Mouse (Mus musculus): ENCODE measurements around the gene Pwwp2a. TPM values are rescaled to one million over a fixed set of nuclear protein-coding genes. Genes with fewer than 3 reads are reported as not detected.

The Pwwp2a gene
- total RNA-seq (2021): 10 to 100 TPM; 69.4 to 77.8 TPM

DNA sequence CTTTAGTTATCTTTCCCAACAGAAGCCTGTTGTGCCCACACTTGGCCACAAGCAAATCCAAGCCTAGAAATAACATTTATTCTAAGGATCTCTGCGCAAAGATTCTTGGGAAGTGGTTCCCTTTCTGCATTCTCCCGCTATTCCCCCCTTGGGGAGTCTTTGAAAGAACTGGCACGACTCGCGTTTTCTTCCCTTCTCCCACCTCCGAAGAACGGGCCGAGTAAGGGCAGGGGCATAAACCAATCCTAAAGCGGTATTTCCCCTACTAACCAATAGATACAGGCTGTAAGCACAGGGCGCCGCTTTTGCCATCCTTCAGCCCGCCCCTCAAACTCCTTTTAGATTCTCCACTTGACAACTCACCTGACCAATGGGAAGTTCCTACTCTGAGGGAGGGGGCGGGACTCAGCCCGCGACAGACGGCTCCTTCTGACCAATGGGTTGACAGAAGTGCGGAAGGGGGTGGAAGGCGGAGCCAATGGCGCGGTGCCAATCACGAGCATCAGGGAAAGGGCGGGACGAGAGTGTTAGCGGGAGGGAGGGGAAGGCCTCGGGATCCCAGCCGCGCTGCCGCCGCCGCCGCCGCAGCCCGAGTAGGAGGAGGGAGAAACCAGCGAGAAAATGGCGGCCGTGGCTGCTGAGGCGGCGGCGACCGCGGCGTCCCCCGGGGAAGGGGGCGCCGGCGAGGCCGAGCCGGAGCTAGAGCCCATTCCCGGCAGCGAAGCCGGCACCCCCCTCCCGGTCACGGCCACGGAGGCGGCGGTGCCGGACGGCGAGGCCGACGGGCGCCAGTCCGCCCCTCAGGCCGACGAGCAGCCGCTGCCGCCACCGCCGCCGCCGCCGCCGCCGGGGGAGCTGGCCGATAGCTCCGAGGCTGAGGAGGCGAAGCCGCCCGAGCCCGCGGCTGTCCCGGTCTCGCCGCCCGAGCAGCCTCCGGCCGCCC lies at the start of gene Pwwp2a:
TSS of gene Pwwp2a (plus strand) at position 527 of the 943 bp plus-strand sequence.
- peak; percentile 99 for DNase-seq

DNA sequence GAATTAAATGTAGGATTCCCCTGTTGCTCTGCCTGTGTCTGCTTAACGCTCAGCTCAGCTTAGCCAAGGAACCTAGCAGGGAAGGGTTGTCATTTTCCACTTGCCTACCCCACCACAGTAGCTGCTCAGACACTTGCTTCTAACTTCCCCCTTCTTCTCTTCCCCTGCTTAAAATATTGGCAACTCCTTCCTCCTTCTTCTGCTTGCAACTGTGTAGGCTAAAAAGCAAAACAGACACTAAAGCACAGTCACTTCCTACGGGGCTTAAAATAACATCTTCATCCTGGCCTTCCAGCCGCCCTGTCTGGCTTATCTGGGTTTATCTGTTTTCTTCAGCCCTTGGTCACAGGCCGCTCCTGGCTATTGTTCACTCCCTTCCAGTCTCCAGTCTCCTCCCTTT lies 49.2 kb upstream of the Pwwp2a start:
- DNase-seq: no peak

DNA sequence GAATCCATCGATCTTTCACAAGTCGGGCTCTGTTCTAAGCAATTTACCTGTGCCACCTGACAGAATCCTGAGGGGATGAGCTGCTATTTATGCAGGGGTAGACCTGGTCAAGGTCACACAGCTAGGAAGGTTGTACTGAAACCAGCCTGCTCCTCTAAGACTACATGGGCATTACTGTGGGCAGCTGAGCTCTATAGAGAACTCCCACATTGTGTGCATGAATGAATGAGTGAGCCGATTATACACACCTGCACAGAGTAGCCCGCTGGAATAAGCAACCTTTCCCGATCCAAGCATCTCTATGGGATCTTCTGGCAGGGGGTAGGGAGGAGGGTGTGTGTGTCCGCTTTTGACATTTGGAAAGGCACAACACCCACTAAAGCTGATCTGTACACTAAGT lies 48.6 kb upstream of the Pwwp2a start:
- DNase-seq: no peak

- peak; percentile 40 to 44 for DNase-seq
Measured at GRCm38 (mm10) chr11:43633658-43634401, 48.0 kb upstream of the Pwwp2a start.

- peak in 1 of 2 experiments; percentile 23 for DNase-seq
Measured at GRCm38 (mm10) chr11:43636761-43637160, 45.0 kb upstream of the Pwwp2a start.

DNA sequence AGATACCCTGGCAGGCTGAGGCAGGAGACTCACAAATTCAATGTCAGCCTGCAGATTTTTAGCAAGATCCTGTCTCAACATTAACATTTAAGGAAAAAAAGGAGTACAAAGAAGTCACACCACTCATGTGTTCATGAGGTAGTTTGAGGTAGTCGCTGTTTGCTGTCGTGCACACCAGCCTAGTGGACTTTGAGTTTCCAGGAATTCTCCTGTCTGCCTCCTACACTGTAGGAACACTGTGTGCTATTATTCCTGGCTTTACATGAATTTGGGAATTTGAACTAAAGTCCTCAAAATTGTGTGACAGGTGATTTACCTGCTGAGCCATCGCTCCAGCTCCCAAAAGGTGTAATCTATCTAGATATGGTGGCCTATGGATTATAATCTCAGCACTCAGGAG lies 43.3 kb upstream of the Pwwp2a start:
- no peak for DNase-seq

- DNase-seq: peak; percentile 64 to 73
Measured at GRCm38 (mm10) chr11:43643180-43643591, 38.6 kb upstream of the Pwwp2a start.

DNA sequence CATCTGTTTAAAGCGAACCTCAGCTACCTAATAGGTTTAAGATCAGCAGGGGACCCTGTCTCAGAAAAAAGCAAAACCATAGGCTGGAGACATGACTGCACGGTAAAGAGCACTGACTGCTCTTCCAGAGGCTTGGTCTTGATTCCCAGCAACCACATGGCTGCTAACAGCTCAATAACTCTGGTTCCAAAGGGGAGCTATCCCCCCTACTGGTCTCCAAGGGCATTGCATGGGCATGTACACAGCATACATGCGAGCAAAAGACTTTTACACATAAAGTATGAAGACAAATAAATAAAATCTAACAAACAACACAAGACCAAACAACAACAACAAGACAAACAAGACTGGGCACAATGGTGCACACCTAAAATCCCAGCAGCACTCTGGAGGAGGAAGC lies 36.5 kb upstream of the Pwwp2a start:
- DNase-seq: no peak

DNA sequence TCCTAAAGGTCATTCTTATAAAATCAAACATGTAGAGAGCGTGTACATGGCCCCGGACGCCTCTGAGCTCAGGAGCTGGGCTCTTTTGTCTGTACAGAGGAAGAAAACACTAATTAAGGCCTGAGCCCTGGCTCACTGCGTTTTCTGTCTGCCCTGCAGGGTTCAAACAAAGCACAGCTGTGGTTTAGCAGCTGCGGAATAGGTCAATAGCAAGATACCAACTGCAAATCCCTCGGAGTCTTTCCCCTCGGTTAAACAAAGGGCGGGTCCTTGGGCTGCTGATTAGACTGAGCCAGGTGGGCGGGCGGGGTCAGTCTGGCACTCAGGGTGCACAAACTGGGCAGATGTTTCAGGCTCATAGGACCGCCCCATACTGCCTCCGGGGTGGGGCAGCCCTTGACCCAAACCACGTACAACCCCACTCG lies 28.7 kb upstream of the Pwwp2a start:
- no peak for DNase-seq

GRCm38 (mm10) chr11:43656464-43656863 lies 25.3 kb upstream of the Pwwp2a start:
- no peak for DNase-seq

- DNase-seq: no peak
Measured at GRCm38 (mm10) chr11:43658010-43658409, 23.8 kb upstream of the Pwwp2a start.

- no peak for DNase-seq
Measured at GRCm38 (mm10) chr11:43667038-43667745, 14.6 kb upstream of the Pwwp2a start.

DNA sequence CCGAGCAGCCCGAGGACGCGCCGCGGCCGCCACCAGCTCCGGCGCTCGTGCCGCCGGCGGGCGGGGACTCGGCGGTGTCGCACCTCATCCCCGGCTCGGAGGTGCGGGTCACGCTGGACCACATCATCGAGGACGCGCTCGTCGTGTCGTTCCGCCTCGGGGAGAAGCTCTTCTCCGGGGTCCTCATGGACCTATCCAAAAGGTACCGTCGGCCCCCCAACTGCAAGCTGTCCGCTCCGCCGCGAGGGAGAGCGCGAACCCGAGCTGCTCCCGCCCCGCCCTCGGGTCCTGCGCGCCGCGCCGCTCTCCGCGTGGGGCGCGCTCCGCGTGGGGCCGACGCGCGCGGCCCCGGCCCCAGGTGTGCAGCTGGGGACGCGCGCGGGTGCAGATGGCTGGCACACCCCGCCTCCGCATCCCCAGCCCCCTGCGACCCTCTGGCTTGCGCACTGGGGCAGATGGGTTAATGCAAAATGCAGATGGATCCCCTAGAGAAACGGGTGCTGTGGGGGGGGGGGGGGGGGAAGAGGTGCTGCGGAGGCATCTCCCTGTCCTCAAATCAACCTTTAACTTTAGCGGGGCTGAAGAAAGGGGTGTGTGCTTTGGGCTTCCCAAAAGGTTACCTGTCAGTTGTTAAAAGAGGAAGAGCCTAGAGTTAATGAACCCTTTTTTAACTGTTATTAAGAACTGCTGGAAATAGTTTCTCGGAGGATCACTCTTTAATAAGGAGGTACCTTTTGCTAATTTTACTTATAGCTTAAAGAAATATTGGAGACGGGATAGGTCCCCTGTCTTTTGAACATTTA lies 818 bp downstream of the Pwwp2a start:
- peak; percentile 56 to 58 for DNase-seq

DNA sequence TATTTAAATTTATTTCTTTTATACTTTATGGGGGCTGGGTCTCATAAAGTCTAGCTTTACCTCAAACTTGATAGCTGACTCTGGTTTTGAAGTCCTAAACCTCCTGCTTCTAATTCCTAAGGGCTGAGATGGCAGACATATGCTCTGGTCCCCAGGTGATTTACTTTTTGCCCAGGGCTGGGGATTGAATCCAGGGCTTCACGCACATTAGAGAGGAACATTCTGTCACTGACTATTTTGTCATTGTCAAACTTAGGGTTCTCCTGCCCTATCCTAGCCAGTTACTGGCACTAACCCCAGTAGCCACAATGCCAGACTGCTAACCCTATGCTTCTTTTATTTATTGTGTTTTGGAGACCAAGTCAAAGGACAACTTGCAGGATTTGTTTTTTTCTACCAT lies 7.1 kb downstream of the Pwwp2a start:
- DNase-seq: no peak

DNA sequence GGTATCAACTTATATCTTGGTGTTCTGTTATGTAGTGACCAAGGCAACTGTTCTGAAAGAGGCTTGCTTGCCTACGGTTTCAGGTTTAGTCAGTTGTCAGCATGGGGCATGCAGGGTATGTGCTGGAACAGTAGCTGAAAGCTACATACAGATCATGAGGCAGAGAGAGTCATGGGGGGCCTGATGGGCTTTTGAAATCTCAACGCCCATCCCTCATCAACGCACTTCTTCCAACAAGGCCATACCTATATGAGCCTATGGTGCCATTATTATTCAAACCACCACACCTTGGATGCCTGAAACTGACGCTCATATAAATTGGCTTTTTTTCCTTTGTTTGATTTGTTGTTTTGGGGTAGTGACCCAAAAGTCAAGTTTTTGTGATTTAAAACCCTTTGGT lies 14.8 kb downstream of the Pwwp2a start:
- DNase-seq: no peak

- no peak for DNase-seq
Measured at GRCm38 (mm10) chr11:43698621-43699020, 16.8 kb downstream of the Pwwp2a start.

DNA sequence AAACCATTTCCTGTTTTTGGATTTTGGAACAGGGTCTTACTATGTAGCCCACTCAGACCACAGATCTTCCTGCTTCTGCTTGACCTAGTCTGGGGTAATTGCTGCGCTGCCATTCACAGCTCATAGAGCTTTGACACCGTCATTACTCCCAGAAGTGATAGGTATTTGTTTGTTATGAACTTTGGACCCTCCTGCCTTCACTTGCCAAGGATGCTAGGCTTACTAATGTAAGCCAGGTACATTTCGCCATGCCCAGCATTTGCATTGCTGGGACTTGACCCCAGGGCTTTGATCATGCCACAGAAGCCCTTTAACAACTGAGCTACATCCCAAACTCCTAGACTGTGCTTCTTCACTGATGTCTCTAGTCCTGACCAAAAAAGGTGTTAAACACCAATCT lies 18.5 kb downstream of the Pwwp2a start:
- DNase-seq: no peak

GRCm38 (mm10) chr11:43703552-43703951 lies 21.8 kb downstream of the Pwwp2a start:
- DNase-seq: no peak

DNA sequence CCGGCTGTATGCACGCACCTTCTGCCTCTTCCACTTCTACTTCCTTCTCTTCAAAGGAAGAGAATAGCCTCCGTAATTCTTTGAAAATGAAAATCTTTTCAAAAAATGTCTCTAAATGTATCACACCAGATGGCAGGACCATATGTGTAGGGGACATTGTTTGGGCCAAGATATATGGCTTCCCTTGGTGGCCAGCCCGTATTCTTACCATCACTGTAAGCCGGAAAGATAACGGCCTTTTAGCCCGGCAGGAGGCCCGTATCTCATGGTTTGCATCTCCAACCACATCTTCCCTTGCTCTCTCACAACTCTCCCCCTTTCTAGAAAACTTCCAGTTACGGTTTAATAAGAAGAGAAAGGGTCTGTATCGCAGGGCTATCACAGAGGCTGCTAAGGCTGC lies 24.0 kb downstream of the Pwwp2a start:
- DNase-seq: no peak

DNA sequence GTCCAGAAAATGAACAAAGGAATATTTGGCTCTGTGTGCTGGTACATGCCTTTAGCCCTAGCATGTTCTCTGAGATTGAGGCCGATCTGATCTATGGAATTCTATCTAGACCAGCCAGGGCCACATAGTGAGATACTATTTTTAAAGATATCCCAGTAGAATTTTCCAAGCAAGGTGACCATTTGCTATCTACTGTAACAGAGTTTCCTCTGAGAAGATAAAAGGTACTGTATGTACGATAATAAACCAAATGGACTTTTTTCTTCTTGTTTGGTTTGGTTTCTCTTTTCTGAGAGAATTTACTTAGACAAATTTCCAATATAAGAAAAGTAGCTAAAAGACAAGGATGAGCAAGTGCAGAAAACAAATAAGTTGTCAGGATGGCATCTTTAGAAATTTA lies 26.6 kb downstream of the Pwwp2a start:
- no peak for DNase-seq

GRCm38 (mm10) chr11:43712178-43712577 lies 30.4 kb downstream of the Pwwp2a start:
- peak in 1 of 2 experiments; percentile 31 for DNase-seq

DNA sequence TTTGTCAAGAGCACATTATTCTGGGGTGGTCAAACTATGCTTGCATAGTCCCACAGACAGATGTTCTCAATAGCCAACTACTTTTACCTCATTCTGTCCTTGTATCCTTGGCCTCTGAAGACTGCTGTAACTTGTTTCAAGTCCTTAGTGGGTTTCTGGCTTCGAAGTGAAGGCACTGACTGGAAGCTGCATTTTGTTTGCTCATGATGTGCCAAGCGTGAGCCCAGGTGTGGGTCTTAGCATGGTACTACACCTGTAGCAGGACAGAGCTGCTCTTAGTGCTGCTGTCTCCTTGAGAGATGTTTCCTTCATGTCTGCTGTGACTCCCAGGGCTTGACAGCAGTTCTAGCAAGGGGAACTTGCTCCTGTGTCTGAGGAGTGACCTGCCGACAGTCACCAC lies 41.6 kb downstream of the Pwwp2a start:
- DNase-seq: no peak
